Mouse (Mus musculus) kidney, adult 9 months (tissue): ENCODE results near the gene Nms.

Experiments used
- DNase-seq: peaks from one replicate; pipeline ENCODE4 v3.0.0; 2022

Gene Nms

DNA sequence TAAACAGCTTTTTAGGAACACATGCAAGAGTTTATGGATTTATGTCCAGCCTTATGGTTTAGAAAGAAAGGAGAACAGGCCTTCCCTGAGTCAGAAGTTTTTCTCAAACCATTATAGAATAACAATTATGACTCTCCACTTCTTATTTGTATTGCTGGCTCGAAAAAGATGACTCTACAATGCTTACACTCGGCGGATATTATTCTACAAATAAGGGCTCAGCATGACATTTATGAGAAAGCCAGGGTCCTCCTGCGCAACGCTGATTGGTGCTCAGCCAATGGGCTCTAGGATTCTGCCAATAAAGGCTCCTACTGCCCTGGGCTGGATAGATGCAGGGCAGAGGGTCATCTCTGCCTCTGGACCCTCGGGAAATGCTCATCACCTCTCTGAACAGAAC lies at the start of gene Nms:
Nms (plus strand) TSS at position 301 of the 400 bp plus-strand sequence.
- DNase-seq, result no peak

DNA sequence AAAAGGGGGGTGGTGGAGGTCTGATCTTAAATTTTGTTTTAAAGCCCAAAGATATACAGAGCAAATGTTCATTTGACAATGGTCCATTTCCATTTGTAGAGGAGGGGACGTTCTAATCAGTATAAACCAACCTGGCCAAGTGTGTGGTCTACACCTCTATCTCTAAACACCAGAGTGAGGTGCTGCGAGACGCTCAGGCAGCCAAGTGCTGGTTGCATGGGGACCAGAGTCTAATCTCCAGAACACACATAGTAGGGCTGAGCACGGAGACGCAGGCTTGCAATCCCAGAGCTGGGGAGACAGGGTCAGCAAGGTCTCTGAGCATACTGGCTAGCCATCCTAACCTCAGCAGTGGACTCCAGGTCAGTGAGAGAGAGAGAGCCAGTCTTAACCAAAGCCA lies 47.5 kb upstream of the Nms start:
- no peak for DNase-seq

DNA sequence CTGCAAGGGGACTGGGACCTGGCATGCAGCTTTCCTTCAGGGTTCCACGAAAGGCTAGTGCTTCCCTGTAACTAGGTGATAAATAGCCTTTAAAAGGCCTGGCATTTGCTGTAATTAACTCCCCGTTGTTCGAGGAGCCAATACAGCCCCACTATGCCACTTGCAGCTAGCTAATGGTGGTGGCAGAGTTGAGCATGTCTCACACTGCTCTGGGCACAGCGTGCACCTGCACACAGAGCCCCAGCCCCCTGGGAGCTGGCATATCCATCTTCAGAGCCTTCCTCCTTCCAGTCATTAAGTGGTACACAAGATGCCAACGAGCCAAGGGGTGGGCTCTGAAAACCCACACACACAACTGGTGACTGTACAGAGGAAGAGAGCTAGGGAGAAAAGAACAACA lies 45.9 kb upstream of the Nms start:
- DNase-seq, result no peak

DNA sequence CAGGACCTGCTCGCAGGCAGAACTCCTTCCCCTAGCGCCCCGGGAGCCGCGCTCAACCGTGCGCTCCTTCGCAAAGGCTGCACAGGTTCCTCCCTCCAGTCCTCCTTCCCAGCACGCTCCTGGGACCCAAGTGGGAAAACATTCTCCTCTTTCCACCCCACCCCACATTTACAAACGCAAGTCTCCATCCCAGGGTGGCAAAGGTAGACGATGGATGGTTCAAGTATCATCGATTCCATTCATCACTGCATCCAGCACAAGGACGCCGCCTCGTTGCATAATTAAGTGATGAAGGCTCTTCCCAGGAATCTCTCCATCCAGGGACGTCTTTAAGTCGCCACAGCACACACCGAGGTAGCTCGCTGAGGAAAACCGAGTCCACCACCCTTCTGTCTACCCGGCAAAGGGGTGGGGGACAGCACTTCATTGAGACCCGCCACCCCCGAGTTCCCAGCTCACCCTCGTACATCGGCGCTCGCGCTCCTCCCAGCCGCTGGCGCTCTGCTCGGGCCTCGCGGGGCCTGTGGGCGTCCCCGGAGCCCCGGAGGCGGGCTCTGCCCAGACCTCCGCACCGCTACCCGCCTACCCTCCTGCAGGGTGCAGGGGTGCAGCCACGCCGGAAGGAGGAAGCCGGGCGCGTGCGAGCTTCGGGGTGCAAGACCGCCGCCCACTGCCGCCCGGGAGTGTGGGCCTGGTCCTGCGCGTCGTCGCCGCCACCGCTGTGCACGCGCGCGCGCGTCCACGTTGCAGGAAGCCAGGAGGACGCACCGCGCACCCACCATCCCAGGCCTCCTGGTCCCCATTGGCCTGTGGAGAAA lies 41.3 kb upstream of the Nms start, which contains the start of gene Chst10:
Chst10 (minus strand) TSS at position 731 of the 818 bp plus-strand sequence.
- DNase-seq, result peak; percentile 4

DNA sequence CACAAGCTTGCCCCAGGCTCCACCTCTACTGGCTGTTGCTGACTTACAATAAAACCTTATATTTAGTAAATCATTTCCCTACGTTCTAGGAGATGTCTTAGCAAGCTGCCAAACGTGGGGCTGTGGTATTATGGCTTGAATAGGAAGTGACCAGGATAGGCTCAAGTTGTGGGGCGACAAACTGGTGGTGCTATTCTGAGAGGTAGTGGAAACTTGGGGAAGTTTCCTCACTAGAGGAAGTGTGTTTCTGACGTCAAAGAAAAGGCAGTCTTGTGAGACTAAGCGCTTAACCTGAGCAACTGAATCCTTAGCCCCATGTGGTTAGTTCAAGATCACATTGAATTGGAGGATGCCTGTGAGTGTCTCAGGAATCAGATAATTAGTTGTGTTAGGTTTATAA lies 36.4 kb upstream of the Nms start:
- no peak for DNase-seq

DNA sequence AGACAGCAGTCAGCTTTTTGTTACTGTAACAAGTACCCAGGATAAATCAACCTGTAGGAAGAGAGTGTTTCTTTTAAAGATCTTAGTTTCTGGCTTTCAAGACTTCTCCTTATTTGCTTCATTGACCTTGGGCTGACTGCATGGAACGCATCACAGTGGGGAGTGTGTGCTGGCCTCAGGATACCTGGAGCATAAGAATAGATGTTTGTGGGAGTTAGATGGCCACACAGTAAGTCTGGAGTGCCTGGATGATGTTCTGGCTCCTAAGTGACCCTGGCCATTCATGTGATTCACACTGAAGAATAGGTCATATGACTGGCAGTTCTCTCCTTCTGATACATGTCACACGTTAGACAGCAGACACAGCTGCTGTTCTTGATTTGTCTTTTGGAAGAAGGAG lies 35.0 kb upstream of the Nms start:
- DNase-seq, result no peak

DNA sequence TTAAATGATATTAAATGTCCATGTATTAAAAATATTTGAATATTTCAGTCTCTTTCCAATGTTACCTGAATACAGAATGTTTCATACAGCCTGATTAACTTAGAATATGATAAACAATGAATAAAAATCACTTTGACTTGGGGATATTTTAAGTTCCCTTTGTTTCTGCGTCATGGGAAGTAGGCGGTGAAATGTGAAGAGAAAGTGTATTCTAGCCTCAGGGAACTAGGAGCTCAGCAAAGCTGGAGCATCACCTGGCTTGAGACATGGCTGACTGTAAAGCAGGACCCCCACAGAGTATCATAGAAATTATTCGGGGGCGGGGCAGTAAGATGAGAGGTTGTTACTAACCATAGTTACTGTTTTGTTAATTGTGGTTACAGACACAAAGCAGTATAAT lies 10.0 kb upstream of the Nms start:
- DNase-seq, result no peak

DNA sequence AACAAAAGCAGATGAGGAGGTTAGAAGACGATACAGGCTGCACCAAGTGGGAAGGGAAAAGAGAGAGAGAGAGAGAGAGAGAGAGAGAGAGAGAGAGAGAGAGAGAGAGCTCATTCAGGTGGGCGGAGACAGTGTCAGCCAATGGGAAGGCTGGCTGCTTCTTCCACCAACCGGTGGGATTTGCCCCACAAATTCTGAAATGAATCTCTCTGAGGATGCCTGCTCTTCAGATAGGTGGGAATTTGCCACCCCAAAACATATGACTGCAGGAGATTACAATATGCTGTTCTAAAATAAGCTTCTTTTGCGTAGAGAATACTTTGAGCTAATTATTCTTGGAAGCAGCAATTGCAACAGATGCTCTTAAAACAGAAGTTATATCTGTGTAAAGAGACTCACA lies 9.5 kb upstream of the Nms start:
- no peak for DNase-seq

DNA sequence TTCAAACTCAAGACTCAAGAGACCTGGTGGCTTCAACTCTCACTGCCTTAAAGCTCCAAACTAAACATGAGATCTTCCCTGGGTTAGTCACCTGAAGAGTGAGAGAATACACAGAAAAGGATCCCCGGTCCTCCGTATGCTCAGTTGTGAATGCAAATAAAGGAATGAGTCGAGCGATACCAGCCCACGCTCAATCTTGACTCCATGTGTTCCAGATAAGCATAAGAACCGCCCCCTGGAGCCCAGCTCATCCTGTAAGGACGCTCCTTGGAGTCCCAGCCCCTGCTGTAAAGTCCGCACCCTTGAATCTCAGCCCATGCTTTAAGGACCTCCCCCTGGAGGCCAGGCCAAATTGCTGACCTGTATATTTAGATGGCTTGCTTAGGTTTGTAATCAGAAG lies 8.2 kb upstream of the Nms start:
- DNase-seq, result no peak

DNA sequence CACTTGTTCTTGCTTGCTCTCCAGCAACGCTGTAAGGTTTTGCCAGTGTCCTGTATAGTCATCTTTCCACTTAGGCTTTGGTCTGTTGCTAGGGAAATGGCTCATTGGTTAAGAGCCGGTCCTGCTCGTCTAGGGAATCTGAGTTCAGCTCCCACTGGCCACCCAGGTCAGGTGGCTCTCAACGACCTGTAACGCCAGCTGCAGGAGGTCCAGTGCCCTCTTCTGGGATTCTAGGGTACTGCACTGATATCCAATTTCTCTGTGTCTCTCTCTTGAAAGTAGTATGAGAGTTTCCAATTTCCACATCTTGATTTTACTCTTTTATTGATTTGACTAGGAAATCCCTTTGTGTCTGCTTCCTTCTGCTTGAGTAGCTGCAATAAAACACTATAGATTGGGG lies 4.3 kb upstream of the Nms start:
- peak; percentile 3 for DNase-seq

DNA sequence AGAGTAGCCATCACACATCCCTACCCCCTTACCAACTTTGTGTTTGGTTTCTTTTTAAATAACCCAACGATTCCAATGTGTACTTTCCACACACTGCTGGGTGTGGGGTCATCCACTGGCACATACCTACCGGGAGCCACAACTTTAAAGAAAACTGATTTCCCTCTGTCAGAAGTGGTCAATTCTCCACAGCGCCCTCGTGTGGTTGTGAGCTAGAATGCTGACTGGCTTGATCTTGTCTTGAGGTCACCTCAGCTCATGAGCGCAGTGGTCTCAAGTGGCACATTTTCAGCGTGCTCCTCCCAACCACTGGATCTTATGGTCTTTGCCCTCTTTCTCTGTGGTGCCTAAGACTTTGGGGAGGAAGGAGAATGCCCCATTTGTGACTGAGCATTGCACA lies 2.2 kb upstream of the Nms start:
- DNase-seq, result peak; percentile 7

DNA sequence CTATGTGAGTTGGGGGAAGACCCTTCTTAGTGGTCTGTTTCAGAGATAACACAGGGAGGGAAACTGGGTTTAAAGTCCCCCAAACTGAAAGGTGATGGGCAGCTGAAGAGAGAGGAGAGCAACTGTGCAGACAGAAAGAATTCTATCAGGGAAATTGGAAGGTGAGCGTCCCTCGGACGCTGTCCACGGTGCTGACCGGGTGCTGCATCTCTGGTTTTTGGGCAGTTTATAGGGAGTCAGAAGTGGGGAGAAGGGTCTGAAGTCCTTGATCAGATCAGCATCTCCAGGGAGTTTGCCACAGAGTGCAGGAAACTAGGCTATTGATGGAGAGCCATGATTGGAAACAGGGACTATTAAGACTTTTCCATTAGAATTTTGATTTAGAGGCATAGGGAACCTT lies 659 bp downstream of the Nms start:
- no peak for DNase-seq

DNA sequence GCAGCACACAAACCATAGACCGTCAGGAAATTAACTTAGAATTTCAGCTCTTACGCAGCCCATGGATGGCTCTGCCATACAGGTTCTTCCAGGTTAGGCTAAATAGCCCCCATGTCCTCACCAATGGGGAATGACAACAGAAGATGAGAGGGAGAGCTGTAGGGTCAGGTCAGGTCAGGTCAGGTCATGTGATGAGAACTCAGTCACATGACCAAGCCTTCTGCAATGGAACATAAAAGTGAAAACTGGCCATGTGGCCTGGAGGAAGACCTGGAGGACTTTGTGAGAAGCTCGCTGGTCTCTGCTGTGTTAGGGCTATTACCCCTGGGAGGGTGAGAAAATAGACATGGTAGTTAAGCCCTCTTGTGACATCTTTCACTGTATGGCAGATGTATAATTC lies 17.5 kb downstream of the Nms start:
- DNase-seq, result no peak

DNA sequence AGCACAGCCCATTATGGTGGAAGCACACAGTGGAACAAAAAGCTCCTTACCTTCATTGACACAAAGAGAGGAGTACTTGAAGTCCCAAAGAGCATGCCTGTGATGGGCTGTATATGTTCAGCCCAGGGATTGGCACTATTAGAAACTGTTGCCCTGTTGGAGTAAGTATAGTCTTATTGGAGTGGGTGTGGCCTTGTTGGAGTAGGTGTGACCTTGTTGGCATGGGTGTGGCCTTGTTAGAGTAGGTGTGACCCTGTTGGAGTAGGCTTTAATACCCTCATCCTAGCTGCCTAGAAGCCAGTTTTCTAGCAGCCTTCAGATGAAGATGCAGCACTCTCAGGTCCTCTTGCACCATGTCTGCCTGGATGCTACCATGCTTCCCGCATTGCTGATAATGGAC lies 30.2 kb downstream of the Nms start:
- DNase-seq, result no peak

DNA sequence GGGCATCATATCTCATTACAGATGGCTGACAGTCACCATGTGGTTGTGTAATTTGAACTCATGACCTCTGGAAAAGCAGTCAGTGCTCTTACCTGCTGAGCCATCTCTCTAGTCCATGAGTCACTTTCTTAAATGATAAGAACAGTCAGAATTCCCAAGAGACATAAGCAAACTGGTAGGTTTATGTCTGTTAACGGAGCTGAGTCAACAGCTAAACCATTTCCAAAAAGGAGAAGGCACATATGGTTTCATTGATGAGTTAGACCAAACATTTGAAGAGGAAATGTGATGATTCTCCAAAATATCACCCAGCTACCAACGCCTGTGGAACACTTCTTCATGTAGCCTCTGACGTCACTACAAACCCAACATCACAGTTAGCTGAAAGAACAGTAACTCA lies 32.8 kb downstream of the Nms start:
- no peak for DNase-seq

DNA sequence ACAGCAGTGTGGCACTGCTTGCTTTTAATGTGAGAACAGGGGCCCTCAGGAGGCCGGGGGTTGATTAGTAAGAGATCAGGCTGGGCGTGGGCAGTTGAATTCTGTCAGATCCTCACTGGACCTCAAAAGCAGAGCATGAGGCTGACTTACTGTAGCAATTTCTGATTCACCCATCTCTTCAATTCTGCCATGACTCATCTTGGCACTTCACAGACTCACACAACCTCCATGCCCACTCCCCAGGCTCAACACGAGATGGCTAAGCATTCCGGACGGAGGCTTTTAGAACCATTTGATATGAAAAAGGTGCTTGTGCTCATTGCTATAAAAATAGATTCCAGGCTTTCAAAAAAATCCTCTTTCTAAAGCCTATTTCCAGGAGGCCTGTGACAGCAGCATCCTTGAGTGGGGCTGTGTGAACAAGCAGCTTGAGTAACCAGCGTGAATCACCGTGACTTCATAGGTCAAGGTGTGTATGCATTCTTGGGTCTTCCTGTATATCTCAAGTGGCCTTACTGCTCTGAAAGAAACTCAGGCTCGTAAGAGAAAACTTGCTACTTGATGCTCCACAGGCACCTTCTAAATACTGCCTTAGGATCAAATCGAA lies 34.1 kb downstream of the Nms start:
- DNase-seq, result no peak

DNA sequence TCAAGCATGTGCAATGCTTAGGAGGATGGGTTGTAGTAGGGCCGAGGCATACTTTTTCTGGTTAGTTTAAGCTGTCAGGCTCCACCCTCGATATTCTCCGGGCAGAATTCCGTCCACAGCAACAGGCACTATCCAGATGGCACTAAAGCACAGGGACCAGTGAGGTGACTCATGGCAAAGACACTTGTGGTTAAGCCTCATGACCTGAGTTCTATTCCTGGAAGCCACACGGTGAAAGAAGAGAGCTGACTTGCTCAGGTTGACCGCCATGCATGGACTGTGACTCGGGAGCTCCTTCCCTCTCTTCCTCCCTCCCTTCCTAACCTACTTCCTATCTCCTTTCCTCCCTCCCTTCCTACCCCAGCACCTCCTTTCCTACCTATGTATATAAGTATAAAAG lies 41.0 kb downstream of the Nms start:
- no peak for DNase-seq

DNA sequence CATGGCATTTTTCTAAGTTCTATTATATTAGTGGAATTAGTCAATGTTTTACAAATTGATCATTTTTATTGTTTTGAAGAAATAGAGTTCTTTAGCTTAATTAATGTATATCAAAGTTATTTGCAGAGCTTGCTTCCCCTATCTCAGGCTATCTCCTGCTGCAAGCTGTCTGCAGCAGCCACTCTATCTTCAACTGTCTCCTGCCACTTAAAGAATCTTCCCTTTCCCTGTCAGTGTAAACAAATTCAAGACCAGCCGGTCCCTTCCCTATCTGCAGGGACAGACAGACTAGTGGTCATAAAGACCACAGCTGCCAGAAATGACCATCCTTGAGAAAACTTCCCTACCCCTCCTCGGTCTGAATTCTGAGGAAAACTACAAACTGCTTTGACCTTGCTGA lies 44.9 kb downstream of the Nms start:
- no peak for DNase-seq

DNA sequence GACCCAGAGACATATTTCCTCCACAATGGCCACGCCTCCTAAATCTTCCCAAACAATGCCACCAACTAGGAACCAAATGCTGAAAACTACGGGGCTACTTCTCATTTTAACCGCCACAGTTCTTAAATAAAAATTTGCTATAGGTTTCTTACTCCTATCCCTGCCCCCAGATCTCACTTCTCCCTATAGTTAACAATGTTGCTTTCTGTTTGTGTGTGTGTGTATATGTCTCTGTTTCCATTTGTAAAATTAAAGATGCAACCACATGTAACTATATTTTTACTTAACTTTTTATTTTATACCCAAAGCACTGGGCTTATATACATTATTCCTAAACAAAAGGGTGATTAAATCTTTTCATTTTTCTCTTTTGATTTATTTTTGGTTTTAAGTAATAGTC lies 46.4 kb downstream of the Nms start, which contains the start of gene Pdcl3:
Pdcl3 (plus strand) TSS at position 301 of the 400 bp plus-strand sequence.
- no peak for DNase-seq

DNA sequence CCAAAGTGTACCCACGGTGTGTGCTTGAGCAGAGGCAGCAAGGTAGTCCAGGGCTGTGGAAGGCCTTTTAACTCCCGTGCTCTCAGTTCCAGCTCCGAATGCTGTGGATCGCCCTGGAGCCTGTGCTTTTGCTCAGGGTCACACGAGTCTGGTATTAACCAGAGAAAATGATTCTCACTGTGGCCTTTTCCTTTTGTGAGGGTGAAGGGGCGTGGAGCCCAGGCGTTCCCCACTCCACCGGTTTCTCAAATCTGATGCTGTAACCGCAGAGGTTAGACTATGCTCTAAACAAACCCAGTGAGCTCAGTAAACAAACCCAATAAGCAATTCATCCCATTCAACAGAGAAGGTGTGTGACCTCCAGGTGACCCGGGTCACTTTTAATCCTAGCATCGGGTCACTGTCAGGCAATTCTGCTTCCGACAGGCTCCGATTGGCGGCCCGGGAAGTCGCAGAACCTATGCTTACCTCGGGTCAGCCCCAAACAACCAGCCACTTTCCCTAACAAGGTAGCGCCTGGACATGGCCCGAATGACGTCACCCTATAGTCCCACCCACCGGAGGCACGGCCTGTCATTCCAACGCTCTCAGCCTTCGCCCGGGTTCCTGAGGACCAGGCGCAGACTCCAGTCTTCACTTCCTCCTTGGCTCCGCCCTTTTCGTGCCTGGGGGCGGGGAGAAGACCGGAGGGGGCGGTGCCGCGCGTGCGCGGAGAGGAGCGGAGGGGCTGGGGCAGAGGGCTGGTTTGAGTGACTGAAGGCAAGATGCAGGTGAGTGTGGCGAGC lies 48.3 kb downstream of the Nms start:
- DNase-seq, result peak; percentile 99

DNA sequence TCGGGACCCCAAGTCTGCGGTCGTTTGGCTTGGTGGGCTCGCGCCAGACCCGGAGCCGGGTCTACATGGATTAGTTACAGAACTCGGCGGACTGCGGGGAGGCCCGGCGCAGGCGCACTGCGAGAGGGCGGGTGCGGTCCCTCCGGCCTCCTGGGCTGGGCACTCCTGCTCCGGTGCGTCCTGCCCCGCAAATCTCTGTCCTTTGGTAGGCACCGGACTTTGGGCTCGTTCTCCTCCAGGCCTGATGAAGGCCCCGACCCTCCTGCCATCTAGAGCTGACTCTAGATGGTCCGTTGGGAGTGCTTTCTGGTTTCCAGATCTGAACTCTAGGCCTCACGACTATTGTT lies 48.9 kb downstream of the Nms start:
- DNase-seq, result no peak

DNA sequence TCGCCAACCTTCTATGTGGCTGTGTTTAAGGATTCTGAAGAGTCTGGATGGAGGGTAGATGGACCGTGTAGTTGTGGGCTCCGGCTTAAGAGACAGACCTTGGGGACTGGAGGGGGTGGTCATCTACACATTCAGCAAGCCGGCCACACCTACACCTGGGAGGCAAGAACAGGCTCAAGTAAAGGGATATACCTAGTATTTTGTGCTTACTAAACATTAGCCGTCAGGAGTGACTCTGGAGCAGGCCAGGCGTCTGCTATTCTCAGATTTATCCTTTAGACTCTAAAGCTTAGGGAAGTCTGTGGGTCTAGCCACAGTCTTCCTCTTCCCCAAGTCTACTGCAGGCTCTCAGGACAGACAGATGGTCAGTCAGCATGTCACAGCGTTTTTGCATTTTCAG lies 49.4 kb downstream of the Nms start:
- no peak for DNase-seq

DNA sequence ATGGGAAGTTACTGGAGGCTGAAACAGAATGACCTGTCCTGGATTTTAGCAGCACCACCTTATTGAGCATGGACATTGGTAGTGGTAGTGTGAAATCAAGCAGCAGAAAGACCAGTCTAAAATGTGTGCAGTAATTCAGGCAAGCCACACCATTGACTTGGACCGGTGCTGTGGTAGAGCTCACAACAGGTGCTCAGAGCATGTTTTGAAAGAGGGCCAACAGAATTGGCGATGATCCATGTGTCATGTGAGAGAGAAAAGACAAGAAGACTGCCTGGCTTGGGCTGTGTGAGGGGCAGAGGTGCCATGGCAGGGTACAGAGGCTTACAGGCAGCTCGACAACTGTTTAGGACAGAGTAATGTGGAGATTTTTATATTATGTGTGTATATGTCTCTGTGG lies 53.4 kb downstream of the Nms start:
- peak; percentile 71 for DNase-seq
